Mouse (Mus musculus): ENCODE results near the gene AI467606. TPM values are rescaled to one million over a fixed set of nuclear protein-coding genes. Genes with fewer than 3 reads are reported as not detected.

Gene AI467606
- total RNA-seq, 4 experiments from 2014 or later: 1.2 to 3.7 (median 2.3) TPM

GRCm38 (mm10) chr7:127093914-127094313, 2.8 kb downstream of the AI467606 start:
- DNase-seq (ENCODE audit: low spot score in 2 of 2): no peak

DNA sequence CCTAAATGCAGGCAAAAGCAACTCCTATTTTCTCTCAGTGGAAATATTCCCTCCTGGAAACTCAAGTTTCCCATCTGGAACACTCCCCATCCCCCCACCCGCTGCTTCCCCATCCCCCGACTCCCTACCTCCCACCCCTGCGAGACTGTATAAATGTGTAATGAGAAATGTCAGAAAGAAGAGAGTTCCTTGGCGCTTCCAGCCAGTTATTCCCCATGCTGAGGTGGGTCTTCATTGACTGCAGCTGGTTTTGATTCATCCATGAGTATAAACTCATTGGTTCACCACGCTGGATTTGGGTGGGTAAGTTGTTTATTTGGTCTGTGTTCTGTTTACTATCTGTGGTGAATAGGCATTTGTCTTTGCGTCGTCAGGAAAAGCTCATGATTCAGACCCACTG, 5.3 kb downstream of the AI467606 start:
- no peak for DNase-seq (ENCODE audit: low spot score in 2 of 2)

- DNase-seq (ENCODE audit: low spot score in 2 of 2): no peak
Measured at GRCm38 (mm10) chr7:127098521-127098920, 7.4 kb downstream of the AI467606 start.

GRCm38 (mm10) chr7:127098950-127099349, 7.8 kb downstream of the AI467606 start:
- DNase-seq (ENCODE audit: low spot score in 2 of 2): no peak

DNA sequence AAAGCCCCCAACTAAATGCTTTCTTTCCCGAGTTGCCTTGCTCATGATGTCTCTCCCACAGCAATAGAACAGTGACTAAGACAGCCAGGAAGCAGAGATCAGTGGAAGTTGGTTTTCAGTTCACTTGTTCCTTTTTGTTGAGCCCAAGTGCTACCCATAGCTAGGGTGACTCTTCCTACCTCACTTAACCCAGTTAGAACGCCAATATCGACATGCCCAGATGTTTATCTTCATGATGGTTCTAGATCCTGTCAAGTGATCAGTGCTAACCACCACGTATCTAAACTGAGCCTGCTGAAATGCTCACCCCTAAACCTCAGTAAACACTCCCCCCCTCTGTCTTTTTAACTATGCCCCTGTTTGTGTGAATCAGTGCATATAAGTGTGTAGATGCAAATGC, 8.4 kb downstream of the AI467606 start:
- no peak for DNase-seq (ENCODE audit: low spot score in 2 of 2)

- DNase-seq (ENCODE audit: low spot score in 2 of 2): no peak
Measured at GRCm38 (mm10) chr7:127101451-127102016, 10.4 kb downstream of the AI467606 start.

DNA sequence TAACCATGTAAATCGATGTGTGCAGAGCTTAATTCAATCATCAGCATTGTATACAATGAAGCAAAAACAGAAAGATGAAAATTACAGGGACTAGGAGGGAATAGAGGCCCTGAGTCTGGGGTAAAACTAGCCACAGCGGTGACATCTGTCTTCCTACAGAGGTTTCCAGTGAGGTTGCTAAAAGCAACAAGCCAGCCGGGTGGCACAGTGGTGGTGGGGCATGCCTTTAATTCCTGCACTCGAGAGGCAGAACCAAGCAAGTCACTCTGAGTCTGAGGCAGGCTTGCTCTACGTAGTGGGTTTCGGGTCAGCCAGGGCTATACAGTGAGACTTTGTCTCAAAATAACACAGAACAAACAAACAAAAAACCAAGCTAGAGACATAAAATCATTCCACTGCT, 11.0 kb downstream of the AI467606 start:
- no peak for DNase-seq (ENCODE audit: low spot score in 2 of 2)

DNA sequence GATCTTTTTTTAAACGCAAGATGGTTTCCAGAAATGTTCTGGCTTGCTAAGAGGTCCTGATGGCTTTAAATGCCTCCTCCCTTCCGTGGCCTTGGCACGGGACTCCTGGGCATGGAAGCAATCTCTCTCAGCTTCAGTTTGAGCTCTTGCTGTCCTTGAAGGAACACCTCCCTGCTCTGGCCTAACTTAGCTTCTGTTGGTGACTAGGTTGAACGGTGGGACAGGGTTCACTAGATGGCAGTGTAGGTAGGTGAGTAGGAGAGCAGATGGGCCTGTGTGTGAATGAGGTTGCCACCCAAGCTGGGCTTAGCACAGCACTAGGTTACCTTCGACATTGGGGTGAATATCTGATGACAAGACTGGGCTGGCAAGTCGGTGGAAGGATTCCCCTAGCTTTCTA, 12.8 kb downstream of the AI467606 start:
- no peak for DNase-seq (ENCODE audit: low spot score in 2 of 2)

- peak; percentile 76 to 81 for DNase-seq (ENCODE audit: low spot score in 2 of 2)
Measured at GRCm38 (mm10) chr7:127104560-127105332, 13.6 kb downstream of the AI467606 start.

- no peak for DNase-seq (ENCODE audit: low spot score in 2 of 2)
Measured at GRCm38 (mm10) chr7:127105551-127105950, 14.4 kb downstream of the AI467606 start.

GRCm38 (mm10) chr7:127110239-127111007, 19.3 kb downstream of the AI467606 start:
- peak; percentile 53 to 81 for DNase-seq (ENCODE audit: low spot score in 2 of 2)

GRCm38 (mm10) chr7:127111461-127111860, 20.3 kb downstream of the AI467606 start:
- peak in 1 of 2 experiments; percentile 25 for DNase-seq (ENCODE audit: low spot score in 2 of 2)

- no peak for DNase-seq (ENCODE audit: low spot score in 2 of 2)
Measured at GRCm38 (mm10) chr7:127112251-127112841, 21.2 kb downstream of the AI467606 start.

DNA sequence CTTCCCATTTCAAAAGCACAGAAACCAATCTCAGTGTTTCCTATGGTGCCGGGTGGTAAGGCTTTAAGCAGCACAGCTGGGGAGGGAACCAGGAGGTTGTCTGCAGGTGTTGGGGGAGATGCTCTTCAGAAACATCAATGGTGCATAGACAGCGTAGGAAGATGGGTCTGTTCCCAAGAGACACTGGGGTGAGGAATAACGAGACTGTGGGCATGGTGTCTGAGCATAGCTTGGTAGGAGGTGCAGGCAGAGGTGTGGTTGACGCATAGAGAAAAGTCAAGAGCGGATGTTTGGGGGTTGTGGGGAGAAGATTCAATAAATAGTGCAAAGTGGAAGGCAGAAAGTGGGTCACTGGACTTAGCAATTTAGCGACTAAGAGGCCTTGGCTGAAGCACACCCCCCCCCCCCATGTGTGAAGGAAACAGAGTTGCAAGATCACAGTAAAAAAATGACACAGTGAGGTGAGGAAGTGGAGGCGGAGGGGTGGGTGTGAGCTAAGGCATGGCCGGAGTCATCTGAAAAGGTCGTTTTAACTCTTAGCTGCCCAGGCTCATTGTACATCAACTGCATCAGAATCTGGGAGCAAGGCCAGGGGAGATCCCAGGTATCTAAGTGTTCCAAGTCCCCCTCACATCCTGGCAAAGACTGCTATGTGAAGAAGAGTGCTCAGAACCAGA, 21.9 kb downstream of the AI467606 start:
- DNase-seq (ENCODE audit: low spot score in 2 of 2): no peak

GRCm38 (mm10) chr7:127113614-127114259, 22.6 kb downstream of the AI467606 start:
- DNase-seq (ENCODE audit: low spot score in 2 of 2): no peak

DNA sequence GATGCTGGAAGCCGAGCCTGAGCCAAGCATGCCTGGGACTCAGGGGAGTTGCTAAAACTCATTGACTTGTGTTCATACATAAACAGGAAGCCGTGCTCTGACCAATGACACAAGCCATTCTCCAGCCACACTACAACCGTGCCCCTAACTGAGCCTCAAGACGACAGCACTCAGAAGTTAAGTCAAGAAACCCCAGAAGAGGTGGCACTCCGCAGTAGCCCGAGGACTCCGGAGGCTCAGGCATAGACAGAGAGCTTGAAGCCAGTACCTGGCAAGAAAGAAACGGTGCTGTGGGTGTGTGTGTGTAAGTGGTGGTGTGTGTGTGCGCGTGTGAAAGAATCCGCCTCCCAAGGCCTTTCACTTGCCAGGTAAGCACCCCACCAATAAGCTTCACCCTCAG, 23.8 kb downstream of the AI467606 start:
- no peak for DNase-seq (ENCODE audit: low spot score in 2 of 2)

GRCm38 (mm10) chr7:127116331-127116935, 25.3 kb downstream of the AI467606 start:
- peak in 1 of 2 experiments; percentile 25 for DNase-seq (ENCODE audit: low spot score in 2 of 2)

GRCm38 (mm10) chr7:127117948-127118347, 26.8 kb downstream of the AI467606 start:
- no peak for DNase-seq (ENCODE audit: low spot score in 2 of 2)

DNA sequence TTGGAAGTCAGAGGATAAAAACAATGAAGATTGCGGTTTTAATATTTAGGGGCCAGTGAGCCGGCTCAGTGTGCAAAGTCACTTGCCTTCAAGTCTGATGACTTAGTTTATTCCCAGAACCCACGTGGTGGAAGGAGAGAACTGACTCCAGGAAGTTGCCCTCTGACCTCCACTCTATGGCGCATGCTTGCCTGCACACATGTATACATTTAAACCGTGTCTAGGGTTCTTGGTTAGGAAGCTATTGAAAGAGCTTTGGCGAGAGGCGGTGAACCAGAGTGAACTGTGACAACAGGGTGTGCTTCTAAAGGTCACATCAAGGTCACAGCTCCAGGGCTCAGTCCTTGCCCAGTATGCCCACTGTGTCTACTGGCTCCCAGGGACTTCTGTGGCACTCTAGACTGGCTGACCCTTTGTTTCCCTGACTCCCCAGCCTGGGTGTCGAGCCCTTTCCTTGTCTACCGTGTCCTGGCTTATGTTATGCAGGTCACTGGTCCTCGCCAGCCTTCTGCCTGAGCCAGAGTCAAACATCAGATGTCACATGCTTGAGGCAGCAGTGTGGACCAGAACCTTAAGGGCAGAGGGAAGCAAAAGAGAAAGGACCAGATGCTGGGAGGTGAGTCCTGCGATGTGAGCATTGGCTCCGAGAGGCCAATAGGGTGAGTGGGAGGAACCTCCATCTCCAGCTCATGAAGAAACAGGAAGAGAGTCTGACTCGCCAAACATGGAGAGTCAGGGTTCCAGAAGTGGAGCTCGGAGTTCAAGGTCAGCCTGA, 27.7 kb downstream of the AI467606 start:
- DNase-seq (ENCODE audit: low spot score in 2 of 2): no peak

Measured in layer of hippocampus, adult 8-10 months (tissue).